Mouse (Mus musculus): ENCODE measurements around the gene Nedd8.

DNA sequence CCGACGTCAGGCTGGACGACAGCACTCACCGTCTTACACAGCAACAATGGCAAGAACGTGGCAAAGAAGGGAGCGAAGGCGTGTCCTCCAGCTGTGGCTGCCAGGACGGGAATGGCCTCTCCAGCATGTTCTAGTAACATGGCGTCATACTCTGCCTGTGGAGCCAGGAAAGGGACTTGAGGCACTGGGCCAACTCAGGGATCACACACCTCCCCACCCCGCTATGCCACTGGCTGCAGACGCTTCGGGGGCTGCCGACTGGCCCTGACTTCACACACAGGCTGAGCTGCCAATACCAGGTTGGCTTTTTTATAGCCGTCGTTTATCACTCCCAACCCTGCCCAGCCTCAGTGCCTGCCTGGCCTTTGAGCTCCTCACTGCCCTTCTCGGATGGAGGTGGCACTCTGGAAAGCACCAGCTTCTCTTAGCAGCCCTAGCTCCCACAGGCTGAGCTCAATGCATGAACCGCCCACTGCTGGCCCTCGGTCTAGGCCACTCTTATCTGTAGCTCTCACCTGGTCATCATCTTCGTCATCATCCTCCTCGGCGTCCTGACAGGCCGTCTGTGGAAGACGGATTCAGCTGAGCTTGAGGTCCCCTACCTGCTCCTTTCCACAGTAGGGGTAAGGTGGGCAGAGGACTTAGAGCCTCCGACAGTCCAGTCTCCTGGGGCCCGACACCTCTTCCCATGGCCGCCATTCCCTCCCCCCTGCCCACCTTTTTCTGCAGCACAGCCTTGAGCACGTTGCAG lies 43.7 kb downstream of the Nedd8 start:
- TF ChIP-seq CTCF (IDR thresholded peaks at IDR 0.05; ENCODE audit: insufficient read depth, low read depth, low read length): no peak
- no peak for TF ChIP-seq POLR2A (IDR thresholded peaks at IDR 0.05; ENCODE audit: insufficient read depth, low read depth, low read length)
